Mouse (Mus musculus): ENCODE measurements around the gene Golga2. TPM values are rescaled to one million over a fixed set of nuclear protein-coding genes. Genes with fewer than 3 reads are reported as not detected.

Gene Golga2
- 51.7 and 57.5 TPM in 2 replicates for polyA plus RNA-seq (2012; rRNA removed)

DNA sequence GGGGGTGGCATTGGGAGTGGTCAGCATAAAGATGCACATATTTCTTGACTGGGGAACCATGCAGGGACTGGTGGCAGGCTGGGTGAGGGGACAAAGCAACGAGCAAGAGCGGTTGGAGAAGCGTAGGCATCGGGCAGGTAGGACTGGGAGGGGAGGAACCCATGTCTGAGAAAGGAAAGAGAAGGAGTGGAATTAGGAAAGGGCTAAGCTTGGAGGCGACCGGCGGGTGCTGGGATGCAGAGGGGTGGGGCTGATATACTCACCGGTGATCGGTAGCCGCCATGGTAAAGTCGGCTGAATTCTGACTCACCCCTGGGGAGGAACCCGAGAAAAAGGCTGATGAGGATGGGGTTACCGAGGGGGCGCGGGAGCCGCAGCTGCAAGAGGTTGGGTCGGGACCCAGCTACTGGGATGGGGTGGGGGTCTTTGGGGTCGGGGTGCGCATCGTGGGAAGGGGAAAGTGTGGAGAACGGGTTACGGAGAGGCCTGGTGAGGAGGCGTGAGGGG, at the start of gene Golga2:
Gene Golga2, plus strand, starts transcription at position 51 of the 507 bp plus-strand sequence.

DNA sequence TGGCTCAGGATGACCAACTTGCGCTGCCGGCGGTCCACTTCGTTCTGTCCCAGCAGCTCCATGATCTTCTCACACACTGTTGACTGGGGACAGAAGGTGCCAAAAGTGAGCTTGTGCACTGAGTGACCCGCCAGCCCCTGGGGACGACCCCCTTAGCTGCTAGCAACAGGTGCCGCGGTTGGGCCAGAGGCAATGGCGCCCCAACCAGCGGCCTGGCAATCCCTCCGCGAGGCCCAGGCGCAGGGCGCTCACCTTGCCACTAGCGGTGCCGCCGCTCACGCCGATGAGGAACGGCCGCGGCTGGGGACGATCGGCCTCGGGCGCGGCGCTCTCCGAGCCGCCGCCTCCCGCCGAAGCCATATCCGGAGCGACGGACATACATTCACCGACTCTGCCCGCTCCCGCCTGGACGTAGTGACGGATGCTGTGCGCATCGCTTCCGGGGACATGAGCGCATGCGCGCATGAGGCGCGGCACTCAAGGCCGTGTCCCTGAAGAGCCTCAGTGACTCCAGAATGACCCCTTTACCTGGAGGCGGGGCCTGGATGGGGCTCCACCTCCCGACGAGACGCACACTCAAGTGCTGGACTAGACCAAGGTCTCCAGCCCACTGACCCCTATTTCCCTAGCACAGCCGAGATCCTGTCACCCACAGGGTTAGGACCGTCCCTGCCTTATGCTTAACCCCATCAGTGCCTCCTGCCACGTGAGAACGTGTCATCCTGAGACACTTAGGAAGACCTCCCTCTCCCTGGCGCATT, 27.3 kb upstream of the Golga2 start, which contains the start of gene Uck1:
Gene Uck1, minus strand, starts transcription at position 503 of the 761 bp plus-strand sequence.

DNA sequence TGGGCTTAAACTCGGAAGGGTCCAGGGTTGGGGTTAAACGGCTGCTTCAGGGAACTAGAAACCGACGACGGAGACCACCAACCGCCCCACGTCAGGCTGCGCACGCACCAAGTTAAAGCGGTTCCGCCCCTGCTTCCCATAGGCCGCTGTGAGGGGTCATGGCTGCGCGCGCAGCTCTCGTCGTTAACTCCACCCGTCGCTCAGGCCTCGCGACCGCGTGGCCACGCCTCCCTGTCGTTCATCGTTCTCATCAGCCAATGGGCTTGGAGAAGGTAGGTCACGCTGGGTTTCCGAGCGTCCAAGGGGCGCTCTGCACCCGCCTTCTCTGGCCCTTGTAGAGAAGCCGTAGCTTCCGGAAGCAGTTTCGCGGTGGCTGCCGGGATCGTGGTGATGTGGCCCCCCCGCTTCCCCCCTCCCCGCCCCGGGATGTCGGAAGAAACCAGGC, 761 bp downstream of the Golga2 start, which contains the start of gene Swi5:
Gene Swi5, minus strand, starts transcription at position 153 of the 445 bp plus-strand sequence.

DNA sequence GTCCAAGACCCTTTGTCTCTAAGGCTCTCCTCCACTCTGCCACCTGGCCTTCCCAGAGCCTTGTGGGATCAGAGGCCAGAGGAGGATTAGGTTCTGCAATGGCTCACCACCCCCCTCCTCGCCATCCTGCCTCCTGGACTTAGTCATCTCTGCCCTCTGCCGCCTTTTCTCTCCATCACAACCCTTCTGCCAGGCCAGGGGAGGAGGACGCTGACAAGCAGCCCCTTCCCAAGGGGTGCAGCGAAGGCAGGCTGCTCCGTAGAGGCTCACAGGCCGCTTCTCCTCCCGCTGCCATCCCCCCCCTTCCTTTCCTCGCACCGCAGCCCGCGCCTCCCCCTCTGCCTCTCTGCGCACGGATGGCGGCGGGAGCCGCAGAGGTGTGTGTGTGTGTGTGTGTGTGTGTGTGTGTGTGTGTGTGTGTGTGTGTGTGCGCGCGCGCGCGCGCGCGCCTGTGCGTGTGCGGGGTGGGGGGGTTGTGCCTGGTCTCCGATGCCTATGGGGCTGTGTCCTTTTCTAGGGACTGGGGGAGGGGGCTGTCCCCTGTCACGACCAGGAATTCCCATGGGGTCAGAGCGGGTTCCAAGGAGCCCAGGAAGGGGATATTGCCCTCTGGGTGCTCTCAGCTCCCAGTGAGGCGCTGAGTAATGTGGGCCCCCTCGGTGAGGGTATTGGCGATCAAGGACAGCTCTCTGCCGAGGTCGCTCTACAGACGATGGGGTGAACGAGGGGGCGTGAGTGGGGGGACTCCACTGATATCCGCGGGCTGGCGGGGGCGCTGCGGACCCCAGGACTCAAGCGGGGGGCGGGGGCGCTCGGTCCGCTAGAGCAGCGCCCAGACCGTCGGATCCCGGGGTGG, 65.2 kb downstream of the Golga2 start, which contains the start of gene Ciz1:
Gene Ciz1, plus strand, starts transcription at position 177 of the 856 bp plus-strand sequence.

DNA sequence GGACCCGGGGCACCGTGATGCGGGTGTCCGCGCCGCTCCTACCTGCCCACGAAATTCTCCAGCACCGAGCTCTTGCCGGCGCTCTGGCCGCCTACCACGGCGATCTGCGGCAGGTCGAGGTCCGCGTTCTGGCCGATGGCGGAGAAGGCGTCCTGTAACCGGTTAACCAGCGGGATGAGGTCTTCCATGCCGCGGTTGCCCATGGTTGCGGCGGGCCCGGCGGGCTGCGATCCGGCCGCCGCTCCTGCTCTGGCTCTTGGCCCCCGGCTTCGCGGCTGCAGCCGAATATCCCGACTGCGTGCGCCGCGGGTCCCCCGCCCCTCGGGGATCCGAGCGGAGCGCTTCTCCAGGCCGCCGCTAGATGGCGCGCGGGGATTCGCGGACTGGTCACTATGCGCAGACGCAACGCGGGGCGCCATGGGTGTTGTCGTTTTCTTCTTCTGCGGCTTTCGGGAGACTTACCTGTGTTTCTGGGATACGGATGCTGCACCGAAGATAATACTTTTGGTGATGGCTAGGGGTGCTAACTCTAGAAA, 65.9 kb downstream of the Golga2 start, which contains the start of gene Dnm1:
Gene Dnm1, minus strand, starts transcription at position 332 of the 536 bp plus-strand sequence.

Other genes starting within 250 kb of the Golga2 start
- 0.57 and 1.2 TPM in 2 replicates for gene Fam78a, start 202.5 kb upstream of the Golga2 start, polyA plus RNA-seq (2012; rRNA removed)
- gene Plpp7, start 191.9 kb upstream of the Golga2 start, polyA plus RNA-seq (2012; rRNA removed): 13.7 and 16.5 TPM in 2 replicates
- 97.5 and 108 TPM in 2 replicates for gene Prrc2b, start 136.3 kb upstream of the Golga2 start, polyA plus RNA-seq (2012; rRNA removed)
- gene Pomt1, start 50.8 kb upstream of the Golga2 start, polyA plus RNA-seq (2012; rRNA removed): 40.2 and 43.3 TPM in 2 replicates
- 71.8 and 74.1 TPM in 2 replicates for gene Uck1, start 27.2 kb upstream of the Golga2 start, polyA plus RNA-seq (2012; rRNA removed)
- gene Swi5, start 691 bp downstream of the Golga2 start, polyA plus RNA-seq (2012; rRNA removed): 373 and 404 TPM in 2 replicates
- gene Ciz1, start 64.9 kb downstream of the Golga2 start, polyA plus RNA-seq (2012; rRNA removed): 227 and 232 TPM in 2 replicates
- 141 and 226 TPM in 2 replicates for gene Dnm1, start 66.0 kb downstream of the Golga2 start, polyA plus RNA-seq (2012; rRNA removed)
- gene 1110008P14Rik, start 94.6 kb downstream of the Golga2 start, polyA plus RNA-seq (2012; rRNA removed): 81.0 and 92.5 TPM in 2 replicates
- 0.70 and 1.2 TPM in 2 replicates for gene Lcn2, start 100.9 kb downstream of the Golga2 start, polyA plus RNA-seq (2012; rRNA removed)
- gene Ptges2, start 108.5 kb downstream of the Golga2 start, polyA plus RNA-seq (2012; rRNA removed): 44.8 and 49.5 TPM in 2 replicates
- 3.7 and 4.0 TPM in 2 replicates for gene Naif1, start 163.1 kb downstream of the Golga2 start, polyA plus RNA-seq (2012; rRNA removed)
- gene Slc25a25, start 164.1 kb downstream of the Golga2 start, polyA plus RNA-seq (2012; rRNA removed): 36.9 and 37.6 TPM in 2 replicates
- 8.6 and 10.4 TPM in 2 replicates for gene Fam102a, start 247.9 kb downstream of the Golga2 start, polyA plus RNA-seq (2012; rRNA removed)